Mouse (Mus musculus) lung, embryonic 16.5 days (tissue): ENCODE data around the gene Vps26a. TPM values are rescaled to one million over a fixed set of nuclear protein-coding genes. Genes with fewer than 3 reads are reported as not detected.

Experiments
- ATAC-seq: fragments of 200-750 bp; cut with Nextera tagmentation; 2 replicates; pipeline ENCODE4 v1.8.0; 2017; ENCODE audit warnings: low read depth, mild to moderate bottlenecking, moderate library complexity
- H3K27ac ChIP-seq: fragments of 300-500 bp; sonication (generic); 2 replicates; pipeline ENCODE4 v1.5.1; 2014; ENCODE audit warnings: mild to moderate bottlenecking, control low read depth, low read length
- H3K27me3 ChIP-seq: fragments of 300-500 bp; sonication (generic); 2 replicates; pipeline ENCODE4 v1.6.1; 2014; ENCODE audit warnings: low read depth, low read length, mixed read lengths; ENCODE audit not compliant: control insufficient read depth, insufficient read depth
- H3K36me3 ChIP-seq: fragments of 300-500 bp; sonication (generic); 2 replicates; pipeline ENCODE4 v1.6.1; 2014; ENCODE audit warnings: low read length; ENCODE audit not compliant: control insufficient read depth, insufficient read depth
- H3K4me1 ChIP-seq: fragments of 300-500 bp; sonication (generic); replicated peaks from 2 replicates; pipeline ENCODE4 v1.6.1; 2014; ENCODE audit warnings: low read length, mixed read lengths; ENCODE audit not compliant: control insufficient read depth, insufficient read depth
- H3K4me2 ChIP-seq: fragments of 300-500 bp; sonication (generic); 2 replicates; pipeline ENCODE4 v1.6.1; 2014; ENCODE audit warnings: low read depth, low read length, control low read depth
- H3K4me3 ChIP-seq: fragments of 300-500 bp; sonication (generic); 2 replicates; pipeline ENCODE4 v1.5.1; 2014; ENCODE audit warnings: mild to moderate bottlenecking, low read length, control low read depth
- H3K9ac ChIP-seq: fragments of 300-500 bp; sonication (generic); 2 replicates; pipeline ENCODE4 v1.6.1; 2014; ENCODE audit warnings: low read length, control low read depth
- H3K9me3 ChIP-seq: fragments of 300-500 bp; sonication (generic); 2 replicates; pipeline ENCODE4 v1.6.1; 2016; ENCODE audit warnings: low read length; ENCODE audit not compliant: control insufficient read depth
- WGBS: fragments of 180-500 bp; shearing (Covaris S2); extraction: QIAGEN DNeasy Blood & Tissue Kit; methylation state at CpG from one replicate; pipeline ENCODE4 v1.1.7; 2014; 5-methylcytosine and 5-hydroxymethylcytosine counted together
- polyA plus RNA-seq: library from polyadenylated mRNA; unstranded; fragments of >200 nt; fragmentation: Nextera tagmentation; extraction: Ambion mirVana; gene quantifications from 2 replicates; pipeline ENCODE4 v1.2.1, GENCODE M21; 2015

Vps26a gene
- polyA plus RNA-seq, 1 experiment from 2014 or later, result 86.1 TPM

GRCm38 (mm10) chr10:62411431-62412410 lies 74.9 kb downstream of the Vps26a start:
- 62% methylated on average over 19 of the region's 19 CpGs for WGBS
- Histone ChIP-seq H3K9ac (no peak overlapping the region), H3K27ac (no peak overlapping the region)

GRCm38 (mm10) chr10:62410943-62411342 lies 75.7 kb downstream of the Vps26a start:
- no peaks in the 10 kb centered on the region for H3K36me3 ChIP-seq
- WGBS, result 5% methylated on average over 5 of the region's 5 CpGs
- no peak overlapping the region for H3K9ac ChIP-seq
- H3K27me3 ChIP-seq, result no peaks in the 10 kb centered on the region
- H3K4me3 ChIP-seq, result no peak overlapping the region
- H3K9me3 ChIP-seq, result no peaks in the 10 kb centered on the region
- H3K4me1 ChIP-seq, result peaks cover 6% of the 10 kb centered on the region; the same call in 1 of the 2 replicates
- H3K27ac ChIP-seq, result no peak overlapping the region
- H3K4me2 ChIP-seq, result no peak overlapping the region
- ATAC-seq, result 0 out of 2 replicates have a peak, but pooled peaks have one; percentile 16

More at GRCm38 (mm10) chr10:62411431-62412410, 74.9 kb downstream of the Vps26a start:
- H3K27me3 ChIP-seq, result no peaks in the 10 kb centered on the region
- H3K4me3 ChIP-seq, result no peak overlapping the region
- H3K4me2 ChIP-seq, result no peak overlapping the region
- peaks cover 6% of the 10 kb centered on the region; the same call in 1 of the 2 replicates for H3K4me1 ChIP-seq
- no peaks in the 10 kb centered on the region for H3K36me3 ChIP-seq
- ATAC-seq, result no peak
- no peaks in the 10 kb centered on the region for H3K9me3 ChIP-seq

Other genes starting within 250 kb of the Vps26a start
- 0.72 and 0.87 TPM in 2 replicates for gene Tacr2, start 234.4 kb downstream of the Vps26a start, polyA plus RNA-seq
- 39.3 and 46.0 TPM in 2 replicates for gene Hk1, start 106.9 kb downstream of the Vps26a start, polyA plus RNA-seq
- 4.3 and 4.4 TPM in 2 replicates for gene Hkdc1, start 64.3 kb downstream of the Vps26a start, polyA plus RNA-seq
- 0.50 and 0.55 TPM in 2 replicates for gene 4930507D05Rik, start 37.3 kb downstream of the Vps26a start, polyA plus RNA-seq
- gene Supv3l1, start 37.1 kb downstream of the Vps26a start, polyA plus RNA-seq, result 22.2 and 24.2 TPM in 2 replicates
- gene Srgn, start 40.6 kb upstream of the Vps26a start, polyA plus RNA-seq, result 52.4 and 54.1 TPM in 2 replicates
- 32.1 and 34.8 TPM in 2 replicates for gene Kif1bp, start 91.7 kb upstream of the Vps26a start, polyA plus RNA-seq
- gene Ddx21, start 115.5 kb upstream of the Vps26a start, polyA plus RNA-seq, result 14.2 and 17.4 TPM in 2 replicates
- 115 and 120 TPM in 2 replicates for gene Ddx50, start 164.4 kb upstream of the Vps26a start, polyA plus RNA-seq
- gene Stox1, start 239.3 kb upstream of the Vps26a start, polyA plus RNA-seq, result 4.6 and 5.7 TPM in 2 replicates